Mouse (Mus musculus) hindbrain, embryonic 13.5 days (tissue): ENCODE measurements around the gene Hoxc4. TPM values are rescaled to one million over a fixed set of nuclear protein-coding genes. Genes with fewer than 3 reads are reported as not detected.

ENCODE experiments used
- ATAC-seq: fragments of 200-750 bp; cut with Nextera tagmentation; 2 replicates; pipeline ENCODE4 v1.8.0; 2017; ENCODE audit warnings: moderate TSS enrichment; ENCODE audit not compliant: low FRiP score
- H3K27ac ChIP-seq: fragments of 300-500 bp; sonication (generic); 2 replicates; pipeline ENCODE4 v1.5.1; 2015; ENCODE audit warnings: inconsistent platforms, mild to moderate bottlenecking, moderate library complexity
- H3K27me3 ChIP-seq: fragments of 300-500 bp; sonication (generic); 2 replicates; pipeline ENCODE4 v1.6.1; 2015; ENCODE audit warnings: mild to moderate bottlenecking, inconsistent platforms
- H3K36me3 ChIP-seq: fragments of 300-500 bp; sonication (generic); 2 replicates; pipeline ENCODE4 v1.6.1; 2015; ENCODE audit warnings: mild to moderate bottlenecking, inconsistent platforms
- H3K4me1 ChIP-seq: fragments of 300-500 bp; sonication (generic); replicated peaks from 2 replicates; pipeline ENCODE4 v1.6.1; 2015; ENCODE audit warnings: inconsistent platforms
- H3K4me2 ChIP-seq: fragments of 300-500 bp; sonication (generic); 2 replicates; pipeline ENCODE4 v1.6.1; 2015; ENCODE audit warnings: inconsistent platforms, mild to moderate bottlenecking, moderate library complexity
- H3K4me3 ChIP-seq: fragments of 300-500 bp; sonication (generic); 2 replicates; pipeline ENCODE4 v1.5.1; 2015; ENCODE audit warnings: mild to moderate bottlenecking, inconsistent platforms
- H3K9ac ChIP-seq: fragments of 300-500 bp; sonication (generic); 2 replicates; pipeline ENCODE4 v1.6.1; 2015; ENCODE audit warnings: mild to moderate bottlenecking, inconsistent platforms
- H3K9me3 ChIP-seq: fragments of 300-500 bp; sonication (generic); 2 replicates; pipeline ENCODE4 v1.6.1; 2016; ENCODE audit warnings: inconsistent platforms
- WGBS: fragments of 180-500 bp; shearing (Covaris S2); methylation state at CpG from one replicate; pipeline ENCODE4 v1.1.7; 2015; 5-methylcytosine and 5-hydroxymethylcytosine counted together
- polyA plus RNA-seq: library from polyadenylated mRNA; unstranded; fragments of >200 nt; fragmentation: Nextera tagmentation; extraction: Ambion mirVana; gene quantifications from 2 replicates; pipeline ENCODE4 v1.2.1, GENCODE M21; 2015

The Hoxc4 gene
- polyA plus RNA-seq, 1 experiment from 2014 or later: 86.9 TPM

DNA sequence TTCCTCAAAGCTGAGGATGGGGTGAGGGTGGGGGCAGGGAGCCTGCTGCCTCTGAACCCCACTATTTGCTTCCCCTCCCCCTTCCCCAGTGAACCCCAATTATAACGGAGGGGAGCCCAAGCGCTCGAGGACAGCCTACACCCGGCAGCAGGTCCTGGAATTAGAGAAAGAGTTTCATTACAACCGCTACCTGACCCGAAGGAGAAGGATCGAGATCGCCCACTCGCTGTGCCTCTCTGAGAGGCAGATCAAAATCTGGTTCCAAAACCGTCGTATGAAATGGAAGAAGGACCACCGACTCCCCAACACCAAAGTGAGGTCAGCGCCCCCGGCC, 16.8 kb downstream of the Hoxc4 start:
- peak overlapping the region; percentile 86 for H3K9ac ChIP-seq
- no peaks in the 10 kb centered on the region for H3K9me3 ChIP-seq
- peak overlapping the region; percentile 67 for H3K4me2 ChIP-seq
- H3K27me3 ChIP-seq: peaks cover 97% of the 10 kb centered on the region
- ATAC-seq: no peak
- H3K27ac ChIP-seq: peak overlapping the region; percentile 97
- peaks cover 32% of the 10 kb centered on the region for H3K4me1 ChIP-seq
- no peaks in the 10 kb centered on the region for H3K36me3 ChIP-seq
- WGBS: 0% methylated on average over 14 of the region's 14 CpGs
- peak overlapping the region; percentile 52 for H3K4me3 ChIP-seq

GRCm38 (mm10) chr15:103037579-103037978, 18.8 kb downstream of the Hoxc4 start:
- no peaks in the 10 kb centered on the region for H3K36me3 ChIP-seq
- no peaks in the 10 kb centered on the region for H3K9me3 ChIP-seq
- WGBS: 20% methylated on average over 1 of the region's 1 CpGs
- H3K9ac ChIP-seq: peak overlapping the region; percentile 86
- no peak for ATAC-seq
- peak overlapping the region; percentile 97 for H3K27ac ChIP-seq
- peak overlapping the region; percentile 52 for H3K4me3 ChIP-seq
- peaks cover 98% of the 10 kb centered on the region for H3K27me3 ChIP-seq
- peaks cover 44% of the 10 kb centered on the region for H3K4me1 ChIP-seq
- H3K4me2 ChIP-seq: peak overlapping the region; percentile 67

GRCm38 (mm10) chr15:103038701-103039480, 20.2 kb downstream of the Hoxc4 start:
- 8% methylated on average over 10 of the region's 10 CpGs for WGBS
- H3K9ac ChIP-seq: peak overlapping the region; percentile 86
- H3K36me3 ChIP-seq: no peaks in the 10 kb centered on the region
- H3K27me3 ChIP-seq: peaks cover 99% of the 10 kb centered on the region
- no peaks in the 10 kb centered on the region for H3K9me3 ChIP-seq
- peak overlapping the region; percentile 52 for H3K4me3 ChIP-seq
- peak overlapping the region; percentile 67 for H3K4me2 ChIP-seq
- ATAC-seq: no peak
- H3K4me1 ChIP-seq: peaks cover 49% of the 10 kb centered on the region
- peak overlapping the region; percentile 97 for H3K27ac ChIP-seq

DNA sequence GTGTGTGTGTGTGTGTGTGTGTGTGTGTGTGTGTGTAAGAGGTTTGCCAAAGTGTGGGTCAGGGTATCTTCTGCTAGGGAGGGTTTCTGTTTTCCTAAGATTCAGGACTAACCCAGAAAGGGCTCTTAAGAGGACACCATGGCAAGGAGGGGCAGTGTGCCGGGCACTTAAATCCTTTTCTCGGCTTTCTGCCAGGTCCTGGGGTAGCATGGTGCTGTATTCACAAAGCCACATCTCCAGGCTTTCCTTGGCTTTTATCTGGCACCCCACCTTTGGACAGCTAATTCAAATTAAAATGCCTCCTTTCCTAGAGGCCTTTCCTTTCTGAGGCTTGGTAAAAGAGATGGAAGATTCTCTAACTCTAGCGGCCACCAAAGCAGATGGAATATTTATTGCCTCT, 20.9 kb downstream of the Hoxc4 start:
- H3K4me3 ChIP-seq: peak overlapping the region; percentile 52
- H3K4me1 ChIP-seq: peaks cover 46% of the 10 kb centered on the region
- ATAC-seq: no peak
- no peaks in the 10 kb centered on the region for H3K9me3 ChIP-seq
- no peaks in the 10 kb centered on the region for H3K36me3 ChIP-seq
- WGBS: 4% methylated on average over 3 of the region's 3 CpGs
- peak overlapping the region; percentile 67 for H3K4me2 ChIP-seq
- H3K9ac ChIP-seq: peak overlapping the region; percentile 86
- peak overlapping the region; percentile 97 for H3K27ac ChIP-seq
- peaks cover 98% of the 10 kb centered on the region for H3K27me3 ChIP-seq

GRCm38 (mm10) chr15:103040601-103041000, 21.9 kb downstream of the Hoxc4 start:
- Histone ChIP-seq H3K27ac (peak overlapping the region; percentile 97), H3K4me1 (peaks cover 46% of the 10 kb centered on the region), H3K9me3 (no peaks in the 10 kb centered on the region), H3K4me2 (peak overlapping the region; percentile 67), H3K36me3 (no peaks in the 10 kb centered on the region), H3K9ac (peak overlapping the region; percentile 86), H3K27me3 (peaks cover 94% of the 10 kb centered on the region), H3K4me3 (peak overlapping the region; percentile 52)
- no peak for ATAC-seq
- WGBS: 2% methylated on average over 12 of the region's 12 CpGs

- ATAC-seq: no peak
- 17% methylated on average over 5 of the region's 5 CpGs for WGBS
- Histone ChIP-seq H3K4me1 (peaks cover 46% of the 10 kb centered on the region), H3K36me3 (no peaks in the 10 kb centered on the region), H3K4me2 (peak overlapping the region; percentile 67), H3K9me3 (no peaks in the 10 kb centered on the region), H3K27me3 (peaks cover 90% of the 10 kb centered on the region), H3K4me3 (peak overlapping the region; percentile 52; the same call in 1 of the 2 replicates), H3K9ac (peak overlapping the region; percentile 86), H3K27ac (peak overlapping the region; percentile 97)
Measured at GRCm38 (mm10) chr15:103041613-103042012, 22.9 kb downstream of the Hoxc4 start.

DNA sequence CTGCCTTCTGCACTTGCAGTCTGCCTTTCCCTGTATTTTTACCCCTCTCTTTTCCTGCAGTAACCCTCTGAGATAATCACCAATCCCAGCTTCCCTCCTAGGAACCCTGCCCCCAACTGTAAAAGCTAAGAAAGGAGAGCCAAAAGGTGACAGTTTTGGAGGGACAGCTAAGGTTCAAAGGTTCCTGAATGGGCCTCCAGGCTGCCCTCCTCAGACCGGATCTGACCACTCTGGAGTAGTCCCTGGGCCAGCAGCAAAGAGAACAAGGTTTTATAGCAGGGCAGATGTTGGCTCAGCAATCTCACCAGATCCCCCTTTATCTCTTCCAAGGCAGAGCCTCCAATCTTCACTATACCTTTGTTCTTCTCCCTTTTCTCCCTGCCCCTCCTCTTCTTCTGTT, 23.5 kb downstream of the Hoxc4 start:
- peak overlapping the region; percentile 25 for H3K4me2 ChIP-seq
- H3K9me3 ChIP-seq: no peaks in the 10 kb centered on the region
- 0% methylated on average over 1 of the region's 1 CpGs for WGBS
- H3K27me3 ChIP-seq: peaks cover 87% of the 10 kb centered on the region
- no peak for ATAC-seq
- peaks cover 46% of the 10 kb centered on the region for H3K4me1 ChIP-seq
- H3K36me3 ChIP-seq: no peaks in the 10 kb centered on the region
- H3K9ac ChIP-seq: 0 out of 2 replicates have a peak overlapping the region, but pooled peaks have one; percentile 9
- peak overlapping the region; percentile 97 for H3K27ac ChIP-seq
- H3K4me3 ChIP-seq: no peak overlapping the region

GRCm38 (mm10) chr15:103051670-103052069, 32.9 kb downstream of the Hoxc4 start:
- Histone ChIP-seq H3K27me3 (peaks cover 85% of the 10 kb centered on the region), H3K27ac (no peak overlapping the region), H3K9ac (0 out of 2 replicates have a peak overlapping the region, but pooled peaks have one; percentile 21), H3K36me3 (no peaks in the 10 kb centered on the region), H3K4me2 (no peak overlapping the region), H3K4me1 (peaks cover 33% of the 10 kb centered on the region), H3K4me3 (no peak overlapping the region), H3K9me3 (no peaks in the 10 kb centered on the region)
- ATAC-seq: no peak
- 78% methylated on average over 2 of the region's 2 CpGs for WGBS

DNA sequence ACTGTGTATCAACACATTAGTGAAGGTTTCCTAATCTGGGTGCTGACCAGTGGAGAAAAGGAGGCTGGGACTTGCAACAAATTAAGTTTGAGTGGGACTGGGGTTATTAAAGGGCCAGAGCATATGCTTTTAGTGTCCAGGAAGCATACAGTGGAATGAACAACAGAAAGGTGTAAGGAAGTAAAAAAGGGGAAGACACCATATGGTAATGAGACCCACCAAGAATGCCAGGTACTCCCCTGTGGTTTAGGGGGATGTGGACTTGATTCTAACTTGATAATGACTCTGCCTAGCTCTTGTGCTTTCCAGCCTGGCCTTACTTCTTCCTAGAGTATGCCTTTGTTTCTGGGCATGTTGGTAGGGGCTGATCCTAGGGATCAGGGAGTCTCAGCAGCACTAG, 34.5 kb downstream of the Hoxc4 start:
- H3K27ac ChIP-seq: no peak overlapping the region
- H3K4me2 ChIP-seq: no peak overlapping the region
- peaks cover 87% of the 10 kb centered on the region for H3K27me3 ChIP-seq
- H3K36me3 ChIP-seq: no peaks in the 10 kb centered on the region
- H3K9ac ChIP-seq: no peak overlapping the region
- no peak overlapping the region for H3K4me3 ChIP-seq
- ATAC-seq: no peak
- H3K9me3 ChIP-seq: no peaks in the 10 kb centered on the region
- H3K4me1 ChIP-seq: peaks cover 42% of the 10 kb centered on the region

DNA sequence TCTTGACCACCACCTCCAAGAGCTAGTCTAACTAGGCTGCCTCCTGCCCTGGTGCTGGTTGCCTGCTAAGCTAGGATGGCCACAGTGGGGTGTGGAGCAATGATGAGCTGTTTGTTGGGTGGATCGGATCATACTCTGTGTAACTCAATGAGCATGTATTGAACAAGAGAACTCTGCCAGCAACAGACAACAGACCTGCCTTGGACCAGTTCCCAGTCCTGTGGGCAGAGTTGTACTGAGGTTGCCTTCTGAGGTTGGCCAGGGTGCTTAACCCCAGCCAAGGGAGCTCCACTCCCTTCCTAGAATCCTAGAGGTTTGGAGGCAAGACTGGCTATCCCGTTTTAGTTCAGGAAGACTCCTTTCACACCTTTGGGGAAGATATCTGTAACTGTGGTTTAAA, 37.7 kb downstream of the Hoxc4 start:
- Histone ChIP-seq H3K4me3 (peak overlapping the region; percentile 32), H3K36me3 (no peaks in the 10 kb centered on the region), H3K9me3 (no peaks in the 10 kb centered on the region), H3K4me1 (peaks cover 52% of the 10 kb centered on the region), H3K27ac (peak overlapping the region; percentile 87), H3K27me3 (peaks cover 83% of the 10 kb centered on the region), H3K9ac (peak overlapping the region; percentile 71; the same call in 1 of the 2 replicates), H3K4me2 (peak overlapping the region; percentile 56)
- WGBS: 40% methylated on average over 2 of the region's 2 CpGs
- ATAC-seq: no peak

DNA sequence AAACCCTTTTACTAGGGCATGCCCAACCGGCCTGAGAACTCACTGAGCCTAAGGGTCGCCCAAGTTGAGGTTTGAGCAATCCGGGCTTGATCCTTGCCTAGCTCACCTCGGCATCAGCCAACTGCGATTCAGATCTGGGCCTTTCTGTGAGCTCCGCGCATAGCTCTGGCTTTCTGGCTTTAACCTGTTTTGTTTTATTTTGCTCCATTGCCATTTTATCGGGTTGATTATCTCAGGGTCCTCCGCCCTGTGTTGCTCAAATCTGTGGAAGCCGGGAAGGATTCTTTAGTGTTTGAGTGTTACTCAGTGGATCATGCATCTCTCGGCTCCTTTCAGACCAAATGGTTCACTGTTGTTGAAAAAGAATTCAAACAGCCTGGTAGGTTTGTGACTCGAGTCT, 40.0 kb downstream of the Hoxc4 start:
- H3K4me3 ChIP-seq: peak overlapping the region; percentile 44
- H3K4me1 ChIP-seq: peaks cover 61% of the 10 kb centered on the region
- no peaks in the 10 kb centered on the region for H3K36me3 ChIP-seq
- H3K9me3 ChIP-seq: no peaks in the 10 kb centered on the region
- H3K9ac ChIP-seq: peak overlapping the region; percentile 82
- H3K27me3 ChIP-seq: peaks cover 86% of the 10 kb centered on the region
- ATAC-seq: no peak
- peak overlapping the region; percentile 96 for H3K27ac ChIP-seq
- peak overlapping the region; percentile 61 for H3K4me2 ChIP-seq
- 3% methylated on average over 12 of the region's 12 CpGs for WGBS

DNA sequence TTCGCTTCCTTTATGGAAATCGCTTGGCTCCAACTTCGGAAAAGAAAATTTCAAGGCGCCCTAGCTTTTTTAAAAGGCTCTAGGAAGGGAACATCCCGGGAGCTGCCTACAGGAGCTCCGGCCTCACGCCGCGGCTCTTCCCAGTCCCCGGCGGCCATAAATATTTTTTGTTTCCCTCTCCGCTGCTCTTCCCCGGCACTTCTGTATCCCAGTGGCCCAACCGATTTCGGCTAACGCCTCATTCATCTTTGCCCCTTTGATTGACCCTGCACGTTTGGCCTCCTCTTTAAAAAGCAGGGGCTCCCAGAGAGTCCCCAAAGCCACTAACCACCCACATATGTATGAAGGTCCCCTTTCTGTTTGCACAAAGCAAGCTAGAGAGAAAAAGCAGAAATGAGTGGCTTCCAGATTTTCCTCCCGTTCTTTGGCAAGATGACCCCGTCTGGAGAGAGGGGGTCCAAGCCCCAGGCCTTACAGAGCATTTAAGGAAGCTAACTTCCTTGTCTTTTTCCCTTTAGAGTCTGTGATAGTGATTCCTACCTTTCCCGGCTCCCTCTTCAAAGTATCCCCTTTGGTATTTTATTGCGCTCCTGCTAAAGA, 40.8 kb downstream of the Hoxc4 start:
- Histone ChIP-seq H3K27ac (peak overlapping the region; percentile 96), H3K27me3 (peaks cover 86% of the 10 kb centered on the region), H3K4me1 (peaks cover 59% of the 10 kb centered on the region), H3K4me2 (peak overlapping the region; percentile 61), H3K4me3 (peak overlapping the region; percentile 44), H3K9ac (peak overlapping the region; percentile 82), H3K9me3 (no peaks in the 10 kb centered on the region), H3K36me3 (no peaks in the 10 kb centered on the region)
- ATAC-seq: no peak
- under 1% methylated on average over 21 of the region's 21 CpGs for WGBS

DNA sequence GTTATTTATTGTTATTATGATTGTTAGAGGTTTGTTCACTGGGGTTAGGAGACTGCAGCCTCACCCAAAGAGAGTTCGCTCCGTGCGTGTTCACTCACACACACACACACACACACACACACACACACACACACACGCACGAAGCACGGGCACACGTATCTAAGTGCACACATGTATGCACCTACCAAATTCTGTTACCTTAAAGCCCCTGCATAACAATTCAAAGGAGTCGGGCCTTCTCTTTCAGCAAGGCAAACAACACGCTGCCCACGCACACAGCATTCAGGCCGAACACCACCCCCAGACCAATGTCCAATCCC, 41.2 kb downstream of the Hoxc4 start:
- WGBS: 6% methylated on average over 11 of the region's 11 CpGs
- Histone ChIP-seq H3K9me3 (no peaks in the 10 kb centered on the region), H3K4me2 (peak overlapping the region; percentile 61), H3K4me1 (peaks cover 54% of the 10 kb centered on the region), H3K36me3 (no peaks in the 10 kb centered on the region), H3K27ac (peak overlapping the region; percentile 96), H3K27me3 (peaks cover 85% of the 10 kb centered on the region), H3K4me3 (peak overlapping the region; percentile 44), H3K9ac (peak overlapping the region; percentile 82)
- 0 out of 2 replicates have a peak, but pooled peaks have one; percentile 25 for ATAC-seq
